Mouse (Mus musculus) midbrain, embryonic 10.5 days (tissue): Measurements from ENCODE around the gene Gna12. TPM values are rescaled to one million over a fixed set of nuclear protein-coding genes. Genes with fewer than 3 reads are reported as not detected.
A peak's percentile ranks its signal among the peaks of the same experiment; 100 is the strongest.

Source experiments
- DNase-seq: peaks from one replicate; pipeline ENCODE4 v3.0.0-alpha.2; 2017; ENCODE audit warnings: low spot score
- H3K27ac ChIP-seq: fragments of 300-500 bp; sonication (generic); replicated peaks from 2 replicates; pipeline ENCODE4 v1.5.1; 2016; ENCODE audit warnings: mild to moderate bottlenecking
- H3K27me3 ChIP-seq: fragments of 300-500 bp; sonication (generic); 2 replicates; pipeline ENCODE4 v1.6.1; 2016; ENCODE audit warnings: low read depth, mild to moderate bottlenecking; ENCODE audit not compliant: poor library complexity, severe bottlenecking
- H3K36me3 ChIP-seq: fragments of 300-500 bp; sonication (generic); 2 replicates; pipeline ENCODE4 v1.6.1; 2016; ENCODE audit warnings: mild to moderate bottlenecking, moderate library complexity
- H3K4me1 ChIP-seq: fragments of 300-500 bp; sonication (generic); 2 replicates; pipeline ENCODE4 v1.6.1; 2016
- H3K4me3 ChIP-seq: fragments of 300-500 bp; sonication (generic); 2 replicates; pipeline ENCODE4 v1.5.1; 2016; ENCODE audit warnings: mild to moderate bottlenecking, moderate library complexity
- H3K9me3 ChIP-seq: fragments of 300-500 bp; sonication (generic); replicated peaks from 2 replicates; pipeline ENCODE4 v1.6.1; 2016; ENCODE audit warnings: mild to moderate bottlenecking
- WGBS: fragments of 180-500 bp; shearing (Covaris S2); methylation state at CpG from one replicate; pipeline ENCODE4 v1.1.7; 2016; 5-methylcytosine and 5-hydroxymethylcytosine counted together
- polyA plus RNA-seq: library from polyadenylated mRNA; unstranded; fragments of >200 nt; fragmentation: Nextera tagmentation; extraction: Ambion mirVana; gene quantifications from 2 replicates; pipeline ENCODE4 v1.2.1, GENCODE M21; 2016

The Gna12 gene
- polyA plus RNA-seq, 1 experiment from 2014 or later = 7.7 TPM

- no peaks in the 10 kb centered on the region for H3K36me3 ChIP-seq
- H3K27me3 ChIP-seq = peaks cover 38% of the 10 kb centered on the region
- H3K4me3 ChIP-seq = no peak overlapping the region
- peaks cover 5% of the 10 kb centered on the region; the same call in 1 of the 2 replicates for H3K9me3 ChIP-seq
- WGBS = 23% methylated on average over 13 of the region's 13 CpGs
- H3K27ac ChIP-seq = no peak overlapping the region
- peaks cover 13% of the 10 kb centered on the region for H3K4me1 ChIP-seq
- no peak for DNase-seq
Observed at GRCm38 (mm10) chr5:140736166-140736565, 94.1 kb downstream of the Gna12 start.

- 0 out of 2 replicates have a peak overlapping the region, but pooled peaks have one; percentile 49 for H3K27ac ChIP-seq
- under 1% methylated on average over 22 of the region's 22 CpGs for WGBS
- peaks cover 5% of the 10 kb centered on the region; the same call in 1 of the 2 replicates for H3K9me3 ChIP-seq
- peaks cover 38% of the 10 kb centered on the region for H3K27me3 ChIP-seq
- H3K4me1 ChIP-seq = peaks cover 13% of the 10 kb centered on the region
- no peaks in the 10 kb centered on the region for H3K36me3 ChIP-seq
- H3K4me3 ChIP-seq = peak overlapping the region; percentile 50
- peak; percentile 40 for DNase-seq
Observed at GRCm38 (mm10) chr5:140735297-140735696, 94.9 kb downstream of the Gna12 start.

- H3K4me3 ChIP-seq = no peak overlapping the region
- H3K4me1 ChIP-seq = peaks cover 13% of the 10 kb centered on the region
- H3K27me3 ChIP-seq = peaks cover 38% of the 10 kb centered on the region
- no peak overlapping the region for H3K27ac ChIP-seq
- DNase-seq = no peak
- WGBS = 84% methylated on average over 3 of the region's 3 CpGs
- no peaks in the 10 kb centered on the region for H3K36me3 ChIP-seq
- H3K9me3 ChIP-seq = peaks cover 5% of the 10 kb centered on the region; the same call in 1 of the 2 replicates
Observed at GRCm38 (mm10) chr5:140733336-140733735, 96.9 kb downstream of the Gna12 start.

- Histone ChIP-seq H3K9me3 (peaks cover 5% of the 10 kb centered on the region; the same call in 1 of the 2 replicates), H3K27ac (no peak overlapping the region), H3K4me1 (peaks cover 13% of the 10 kb centered on the region), H3K27me3 (peaks cover 33% of the 10 kb centered on the region), H3K36me3 (no peaks in the 10 kb centered on the region), H3K4me3 (no peak overlapping the region)
- DNase-seq = no peak
- whole genome bisulfite sequencing = 69% methylated on average over 4 of the region's 4 CpGs
Observed at GRCm38 (mm10) chr5:140732195-140732594, 98.0 kb downstream of the Gna12 start.

GRCm38 (mm10) chr5:140731040-140731797 lies 99.0 kb downstream of the Gna12 start:
- H3K27ac ChIP-seq = no peak overlapping the region
- peaks cover 12% of the 10 kb centered on the region for H3K4me1 ChIP-seq
- peaks cover 1% of the 10 kb centered on the region; the same call in 1 of the 2 replicates for H3K9me3 ChIP-seq
- 90% methylated on average over 11 of the region's 11 CpGs for WGBS
- H3K4me3 ChIP-seq = no peak overlapping the region
- H3K27me3 ChIP-seq = peaks cover 23% of the 10 kb centered on the region
- DNase-seq = no peak
- H3K36me3 ChIP-seq = no peaks in the 10 kb centered on the region

GRCm38 (mm10) chr5:140726946-140727740 lies 103.1 kb downstream of the Gna12 start:
- H3K4me1 ChIP-seq = no peaks in the 10 kb centered on the region
- 87% methylated on average over 17 of the region's 17 CpGs for WGBS
- H3K27me3 ChIP-seq = no peaks in the 10 kb centered on the region
- DNase-seq = no peak
- no peaks in the 10 kb centered on the region for H3K9me3 ChIP-seq
- no peaks in the 10 kb centered on the region for H3K36me3 ChIP-seq
- H3K4me3 ChIP-seq = no peak overlapping the region
- H3K27ac ChIP-seq = no peak overlapping the region

GRCm38 (mm10) chr5:140726062-140726839 lies 104.0 kb downstream of the Gna12 start:
- Histone ChIP-seq H3K27me3 (no peaks in the 10 kb centered on the region), H3K4me3 (no peak overlapping the region), H3K9me3 (no peaks in the 10 kb centered on the region), H3K36me3 (no peaks in the 10 kb centered on the region), H3K27ac (peak overlapping the region; percentile 23; the same call in 1 of the 2 replicates), H3K4me1 (no peaks in the 10 kb centered on the region)
- WGBS = 90% methylated on average over 7 of the region's 7 CpGs
- no peak for DNase-seq

- DNase-seq = no peak
- Histone ChIP-seq H3K36me3 (peaks cover 15% of the 10 kb centered on the region), H3K27ac (no peak within 1 kb of the TSS), H3K4me1 (no peaks in the 10 kb centered on the region), H3K9me3 (no peaks in the 10 kb centered on the region; the same call in 1 of the 2 replicates), H3K4me3 (no peak within 1 kb of the TSS), H3K27me3 (no peaks in the 10 kb centered on the region)
- 79% methylated on average over 13 of the region's 13 CpGs for WGBS
Observed at GRCm38 (mm10) chr5:140723822-140724221, 106.4 kb downstream of the Gna12 start, which contains the start of gene Amz1. Gene Amz1, plus strand, starts transcription at chr5:140724127.

GRCm38 (mm10) chr5:140722121-140722520 lies 108.1 kb downstream of the Gna12 start:
- H3K36me3 ChIP-seq = peaks cover 32% of the 10 kb centered on the region
- no peaks in the 10 kb centered on the region for H3K27me3 ChIP-seq
- DNase-seq = no peak
- no peaks in the 10 kb centered on the region for H3K4me1 ChIP-seq
- H3K27ac ChIP-seq = no peak overlapping the region
- H3K9me3 ChIP-seq = no peaks in the 10 kb centered on the region; the same call in 1 of the 2 replicates
- H3K4me3 ChIP-seq = no peak overlapping the region
- 84% methylated on average over 3 of the region's 3 CpGs for WGBS

GRCm38 (mm10) chr5:140720773-140721172 lies 109.5 kb downstream of the Gna12 start:
- no peaks in the 10 kb centered on the region for H3K4me1 ChIP-seq
- H3K27ac ChIP-seq = no peak overlapping the region
- peaks cover 45% of the 10 kb centered on the region for H3K36me3 ChIP-seq
- 87% methylated on average over 7 of the region's 7 CpGs for WGBS
- no peaks in the 10 kb centered on the region; the same call in 1 of the 2 replicates for H3K9me3 ChIP-seq
- H3K27me3 ChIP-seq = no peaks in the 10 kb centered on the region
- DNase-seq = no peak
- no peak overlapping the region for H3K4me3 ChIP-seq

GRCm38 (mm10) chr5:140711040-140711439 lies 119.2 kb downstream of the Gna12 start:
- Histone ChIP-seq H3K27me3 (no peaks in the 10 kb centered on the region), H3K4me3 (no peak overlapping the region), H3K9me3 (no peaks in the 10 kb centered on the region), H3K4me1 (peaks cover 2% of the 10 kb centered on the region), H3K27ac (no peak overlapping the region), H3K36me3 (peaks cover 85% of the 10 kb centered on the region)
- no peak for DNase-seq
- 87% methylated on average over 5 of the region's 5 CpGs for WGBS

- Histone ChIP-seq H3K27me3 (no peaks in the 10 kb centered on the region), H3K4me1 (peaks cover 9% of the 10 kb centered on the region), H3K9me3 (no peaks in the 10 kb centered on the region), H3K36me3 (peaks cover 77% of the 10 kb centered on the region), H3K4me3 (no peak overlapping the region), H3K27ac (no peak overlapping the region)
- 90% methylated on average over 6 of the region's 6 CpGs for WGBS
- no peak for DNase-seq
Observed at GRCm38 (mm10) chr5:140710315-140710714, 119.9 kb downstream of the Gna12 start.
